Mouse (Mus musculus) midbrain, postnatal 0 days (tissue): ENCODE measurements at regions not wholly inside any gene's neighbourhood (a gene's known extent, or its start where the extent isn't known, plus 50 kb on each side); places are given as distances from the start of the nearest gene placed in this dataset.

Experiments
- ATAC-seq: fragments of 200-750 bp; cut with Nextera tagmentation; 2 replicates; pipeline ENCODE4 v1.8.0; 2017; ENCODE audit warnings: moderate number of reproducible peaks, mild to moderate bottlenecking, moderate TSS enrichment, moderate library complexity; ENCODE audit not compliant: low FRiP score
- DNase-seq: peaks from one replicate; pipeline ENCODE4 v3.0.0-alpha.2; 2015; ENCODE audit warnings: low spot score
- H3K27ac ChIP-seq: fragments of 300-500 bp; sonication (generic); 2 replicates; pipeline ENCODE4 v1.5.1; 2014; ENCODE audit warnings: low read depth, mild to moderate bottlenecking, low read length, mixed read lengths
- H3K27me3 ChIP-seq: fragments of 300-500 bp; sonication (generic); 2 replicates; pipeline ENCODE4 v1.6.1; 2014; ENCODE audit warnings: low read length, control low read depth, mixed read lengths; ENCODE audit not compliant: insufficient read depth
- H3K36me3 ChIP-seq: fragments of 300-500 bp; sonication (generic); 2 replicates; pipeline ENCODE4 v1.6.1; 2014; ENCODE audit warnings: low read length, control low read depth, mixed read lengths; ENCODE audit not compliant: insufficient read depth
- H3K4me1 ChIP-seq: fragments of 300-500 bp; sonication (generic); 2 replicates; pipeline ENCODE4 v1.6.1; 2014; ENCODE audit warnings: mild to moderate bottlenecking, control low read depth, antibody characterized with exemption, low read length, mixed read lengths; ENCODE audit not compliant: insufficient read depth
- H3K4me2 ChIP-seq: fragments of 300-500 bp; sonication (generic); 2 replicates; pipeline ENCODE4 v1.6.1; 2014; ENCODE audit warnings: low read depth, mild to moderate bottlenecking, low read length, mixed read lengths; ENCODE audit not compliant: poor library complexity, severe bottlenecking
- H3K4me3 ChIP-seq: fragments of 300-500 bp; sonication (generic); 2 replicates; pipeline ENCODE4 v1.5.1; 2014; ENCODE audit warnings: low read depth, mild to moderate bottlenecking, low read length, moderate library complexity
- H3K9ac ChIP-seq: fragments of 300-500 bp; sonication (generic); replicated peaks from 2 replicates; pipeline ENCODE4 v1.6.1; 2014; ENCODE audit warnings: mild to moderate bottlenecking, low read length, moderate library complexity, mixed read lengths; ENCODE audit not compliant: poor library complexity, severe bottlenecking
- H3K9me3 ChIP-seq: fragments of 300-500 bp; sonication (generic); 2 replicates; pipeline ENCODE4 v1.6.1; 2016; ENCODE audit warnings: low read length, control low read depth
- CTCF ChIP-seq: IDR thresholded peaks from 2 replicates; pipeline ENCODE4 v1.5.1; 2016; ENCODE audit warnings: antibody characterized with exemption, mild to moderate bottlenecking
- WGBS: fragments of 180-500 bp; shearing (Covaris S2); extraction: QIAGEN DNeasy Blood & Tissue Kit; methylation state at CpG from one replicate; pipeline ENCODE4 v1.1.7; 2014; 5-methylcytosine and 5-hydroxymethylcytosine counted together

- no peak overlapping the region for H3K4me2 ChIP-seq
- 72% methylated on average over 12 of the region's 12 CpGs for WGBS
- ATAC-seq: no peak
- H3K4me1 ChIP-seq: no peaks in the 10 kb centered on the region
- H3K27ac ChIP-seq: no peak overlapping the region
- no peaks in the 10 kb centered on the region for H3K36me3 ChIP-seq
- H3K4me3 ChIP-seq: no peak overlapping the region
- TF ChIP-seq CTCF: no peak
- no peaks in the 10 kb centered on the region for H3K27me3 ChIP-seq
- peak; percentile 37 for DNase-seq
- no peaks in the 10 kb centered on the region for H3K9me3 ChIP-seq
- no peak overlapping the region for H3K9ac ChIP-seq
Measured at GRCm38 (mm10) chr17:45332321-45332720, 101.2 kb downstream of the Cdc5l start.

DNA sequence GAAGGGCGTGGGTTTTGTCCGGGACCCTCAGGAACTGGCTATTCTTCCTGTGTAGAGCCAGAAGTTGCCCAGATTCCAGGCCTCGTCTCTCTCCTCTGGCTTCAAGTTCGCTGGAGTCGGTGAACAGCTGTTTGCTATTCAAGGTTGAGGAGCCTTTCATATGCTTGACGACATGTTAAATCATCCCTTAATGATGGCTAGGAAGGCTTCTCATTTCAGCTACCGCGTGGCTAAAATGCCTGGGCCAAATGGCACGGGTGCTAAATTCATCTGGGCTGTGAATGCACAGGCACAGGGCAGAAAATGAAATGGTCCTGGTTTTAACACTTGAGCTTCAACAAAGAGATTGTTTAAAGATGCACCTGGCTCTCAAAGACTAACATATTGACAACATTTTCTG is 104.3 kb downstream of the Cdc5l start:
- no peak for TF ChIP-seq CTCF
- 76% methylated on average over 9 of the region's 9 CpGs for WGBS
- peak; percentile 66 for DNase-seq
- Histone ChIP-seq H3K27me3 (no peaks in the 10 kb centered on the region), H3K9me3 (no peaks in the 10 kb centered on the region), H3K4me1 (peaks cover 8% of the 10 kb centered on the region; the same call in 1 of the 2 replicates), H3K9ac (no peak overlapping the region), H3K27ac (no peak overlapping the region), H3K4me3 (no peak overlapping the region), H3K4me2 (no peak overlapping the region), H3K36me3 (no peaks in the 10 kb centered on the region)
- no peak for ATAC-seq

- DNase-seq: no peak
- 34% methylated on average over 10 of the region's 10 CpGs for WGBS
- ATAC-seq: no peak
Measured at GRCm38 (mm10) chr17:45326726-45327125, 106.8 kb downstream of the Cdc5l start.

DNA sequence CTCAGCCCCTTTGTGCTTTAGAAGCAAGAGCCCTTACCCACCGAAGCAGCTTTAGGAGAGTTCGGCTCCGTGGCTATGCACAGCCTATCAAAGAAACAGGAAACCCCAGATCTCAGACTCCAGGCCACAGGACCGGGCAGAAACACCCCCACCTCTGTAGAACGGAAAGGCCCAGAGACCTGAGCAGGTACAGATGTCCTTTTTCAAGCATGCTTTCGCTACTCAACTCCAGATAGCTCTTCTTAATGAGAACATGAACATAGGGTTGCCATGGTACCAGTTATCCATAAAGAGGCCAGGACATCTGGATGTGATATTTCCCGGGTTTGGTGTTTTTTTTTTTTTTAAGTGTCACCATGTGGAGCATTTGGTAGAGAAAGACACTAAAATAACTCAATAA is 107.4 kb downstream of the Cdc5l start:
- Histone ChIP-seq H3K27ac (no peak overlapping the region), H3K4me2 (no peak overlapping the region), H3K9ac (no peak overlapping the region), H3K4me1 (peaks cover 8% of the 10 kb centered on the region; the same call in 1 of the 2 replicates), H3K36me3 (no peaks in the 10 kb centered on the region), H3K9me3 (no peaks in the 10 kb centered on the region), H3K27me3 (no peaks in the 10 kb centered on the region), H3K4me3 (no peak overlapping the region)
- 61% methylated on average over 7 of the region's 7 CpGs for WGBS
- DNase-seq (no peak), ATAC-seq (no peak)
- TF ChIP-seq CTCF: no peak

More at GRCm38 (mm10) chr17:45326726-45327125, 106.8 kb downstream of the Cdc5l start:
- Histone ChIP-seq H3K36me3 (no peaks in the 10 kb centered on the region), H3K27ac (no peak overlapping the region), H3K9me3 (no peaks in the 10 kb centered on the region), H3K4me2 (no peak overlapping the region), H3K9ac (no peak overlapping the region), H3K4me1 (peaks cover 8% of the 10 kb centered on the region; the same call in 1 of the 2 replicates), H3K4me3 (no peak overlapping the region), H3K27me3 (no peaks in the 10 kb centered on the region)
- TF ChIP-seq CTCF: no peak

GRCm38 (mm10) chr17:45322842-45323241 is 110.7 kb downstream of the Cdc5l start:
- no peak for TF ChIP-seq CTCF
- ATAC-seq (no peak), DNase-seq (no peak)
- Histone ChIP-seq H3K36me3 (no peaks in the 10 kb centered on the region), H3K27ac (no peak overlapping the region), H3K4me1 (peaks cover 8% of the 10 kb centered on the region; the same call in 1 of the 2 replicates), H3K9ac (no peak overlapping the region), H3K4me2 (no peak overlapping the region), H3K4me3 (no peak overlapping the region), H3K27me3 (no peaks in the 10 kb centered on the region), H3K9me3 (no peaks in the 10 kb centered on the region)
- WGBS: 56% methylated on average over 8 of the region's 8 CpGs

DNA sequence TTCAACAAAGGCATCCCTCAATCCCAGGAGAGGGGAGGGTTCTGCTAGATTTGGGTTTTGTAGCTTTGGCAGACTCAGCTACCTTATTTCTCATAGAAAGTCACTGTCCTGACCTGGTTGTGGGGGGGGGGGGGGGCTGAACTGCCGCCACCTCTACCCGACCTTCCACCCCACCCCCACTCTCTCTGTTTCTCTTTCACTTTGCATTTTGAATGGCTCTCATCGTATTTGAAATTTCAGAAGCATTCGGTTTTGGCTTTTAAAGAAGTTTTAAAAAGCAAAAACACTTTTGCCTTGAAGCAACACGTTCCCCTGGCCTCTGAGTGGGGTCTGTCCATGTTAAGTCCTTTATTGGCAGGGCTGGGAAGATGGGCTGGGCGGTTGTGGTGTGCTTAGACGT is 113.5 kb downstream of the Cdc5l start:
- Histone ChIP-seq H3K4me2 (no peak overlapping the region), H3K36me3 (no peaks in the 10 kb centered on the region), H3K27me3 (no peaks in the 10 kb centered on the region), H3K4me3 (no peak overlapping the region), H3K4me1 (no peaks in the 10 kb centered on the region), H3K9me3 (no peaks in the 10 kb centered on the region), H3K27ac (no peak overlapping the region), H3K9ac (no peak overlapping the region)
- no peak for TF ChIP-seq CTCF
- WGBS: 70% methylated on average over 7 of the region's 7 CpGs
- ATAC-seq: no peak
- no peak for DNase-seq
